Mouse (Mus musculus) spleen, postnatal 14 days (tissue): Measurements from ENCODE around the gene Tcf7l1.
A peak's percentile ranks its signal among the peaks of the same experiment; 100 is the strongest.

Experiments used
- DNase-seq, 2 experiments: peaks; one replicate each; pipeline ENCODE4 v3.0.0; 2021 to 2022; ENCODE audit warnings: low spot score in 2 of 2

Tcf7l1 gene

DNA sequence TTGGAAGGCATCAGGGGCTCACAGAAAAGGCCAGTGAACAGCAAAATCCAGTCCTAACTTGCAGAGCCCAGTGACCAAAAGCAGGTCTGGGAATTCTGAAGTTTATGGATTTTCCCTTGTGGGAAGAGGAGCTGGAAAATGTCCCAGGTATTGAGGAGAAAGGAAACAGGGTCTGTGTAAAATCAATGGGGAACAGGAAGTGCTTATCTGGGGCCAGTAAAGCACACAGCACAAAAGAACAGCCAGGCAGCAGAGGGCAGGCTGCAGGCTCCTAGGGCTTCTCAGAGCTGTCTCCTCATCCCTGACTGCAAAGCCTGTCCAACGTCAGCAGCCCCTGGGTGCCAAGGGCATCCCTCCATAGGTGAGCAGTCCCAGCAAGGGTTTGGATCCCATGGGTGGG, 126.1 kb downstream of the Tcf7l1 start:
- no peak for DNase-seq

DNA sequence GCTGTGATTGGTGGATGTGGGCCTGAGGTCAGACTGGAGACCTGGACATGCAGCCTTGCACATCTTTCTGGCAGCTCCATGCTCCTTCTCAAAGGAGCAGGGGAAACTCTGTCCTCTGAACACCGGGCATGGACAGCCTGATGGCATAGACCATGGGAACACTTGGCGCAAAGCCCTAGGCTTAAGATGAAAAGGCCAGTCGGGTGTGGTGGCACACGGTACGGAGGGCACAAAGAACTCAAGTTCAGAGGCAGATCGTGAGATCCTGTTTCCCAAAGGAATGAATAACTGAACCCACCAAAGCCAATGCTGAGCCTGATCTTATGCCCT, 128.7 kb downstream of the Tcf7l1 start:
- no peak for DNase-seq

DNA sequence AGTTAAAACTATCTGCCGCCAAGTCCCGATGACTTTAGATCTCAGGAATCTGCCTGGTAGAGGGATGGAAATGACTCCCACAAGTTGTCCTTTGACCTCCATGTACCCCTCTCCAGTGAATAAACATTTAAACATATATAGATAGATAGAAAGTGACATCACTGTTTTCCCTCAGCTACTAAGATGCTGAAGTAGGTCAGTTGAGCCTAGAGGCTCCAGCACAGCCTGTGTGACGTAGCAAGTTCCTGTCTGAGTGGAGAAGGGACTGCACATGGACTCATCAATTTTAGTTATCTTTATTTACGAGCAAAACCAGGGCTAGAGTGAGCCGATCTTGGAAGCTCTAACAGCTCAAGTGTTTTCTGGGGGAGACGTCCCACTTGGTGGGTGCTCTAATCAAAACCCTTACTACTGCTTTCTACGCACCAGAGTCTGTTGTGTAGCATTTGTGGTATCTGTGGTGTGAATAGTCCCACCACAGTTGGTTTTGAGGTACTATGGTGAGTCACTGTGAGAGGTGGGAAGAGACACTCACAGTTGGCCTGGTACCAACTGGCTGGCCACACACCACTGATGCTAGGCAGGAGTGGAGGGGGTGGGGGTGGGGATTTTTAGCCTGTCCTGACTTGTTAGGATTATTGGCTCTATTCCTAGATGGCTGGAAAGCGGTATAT, 129.2 kb downstream of the Tcf7l1 start:
- DNase-seq = no peak

DNA sequence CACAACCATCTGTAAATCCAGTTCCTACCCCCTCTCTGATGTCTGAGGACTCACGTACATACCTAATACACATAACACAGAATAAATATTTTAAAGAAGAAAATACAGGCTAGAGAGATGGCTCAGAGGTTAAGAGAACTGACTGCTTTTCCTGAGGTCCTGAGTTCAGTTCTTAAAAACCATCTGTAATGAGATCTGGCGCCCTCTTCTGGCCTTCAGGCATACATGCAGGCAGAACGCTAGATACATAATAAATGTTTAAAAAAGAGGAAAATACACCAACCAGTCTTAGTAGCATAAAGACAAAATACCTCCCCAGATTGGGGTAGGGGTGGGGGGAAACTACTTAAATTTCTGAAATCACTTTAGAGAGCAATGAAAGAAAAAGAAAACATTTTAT, 131.0 kb downstream of the Tcf7l1 start:
- DNase-seq = no peak

DNA sequence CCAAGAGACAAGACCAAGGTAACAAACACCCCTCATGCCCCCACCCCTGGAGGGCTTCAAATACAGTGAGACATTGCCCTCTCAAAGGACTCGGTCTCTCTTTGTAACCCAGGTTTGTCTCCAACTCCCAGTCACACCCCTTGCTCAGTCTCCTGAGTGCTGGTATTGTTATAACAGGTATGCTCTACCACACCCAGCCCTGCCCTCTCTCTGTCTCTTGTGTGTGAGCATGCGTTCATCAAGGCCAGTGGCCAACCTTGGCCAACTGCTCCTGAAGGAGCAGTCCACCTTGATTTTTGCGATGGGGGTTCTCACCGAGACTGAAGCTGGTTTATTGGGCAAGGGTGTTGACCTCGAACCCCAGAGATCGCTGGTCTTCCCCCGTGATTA, 133.0 kb downstream of the Tcf7l1 start:
- DNase-seq = no peak

DNA sequence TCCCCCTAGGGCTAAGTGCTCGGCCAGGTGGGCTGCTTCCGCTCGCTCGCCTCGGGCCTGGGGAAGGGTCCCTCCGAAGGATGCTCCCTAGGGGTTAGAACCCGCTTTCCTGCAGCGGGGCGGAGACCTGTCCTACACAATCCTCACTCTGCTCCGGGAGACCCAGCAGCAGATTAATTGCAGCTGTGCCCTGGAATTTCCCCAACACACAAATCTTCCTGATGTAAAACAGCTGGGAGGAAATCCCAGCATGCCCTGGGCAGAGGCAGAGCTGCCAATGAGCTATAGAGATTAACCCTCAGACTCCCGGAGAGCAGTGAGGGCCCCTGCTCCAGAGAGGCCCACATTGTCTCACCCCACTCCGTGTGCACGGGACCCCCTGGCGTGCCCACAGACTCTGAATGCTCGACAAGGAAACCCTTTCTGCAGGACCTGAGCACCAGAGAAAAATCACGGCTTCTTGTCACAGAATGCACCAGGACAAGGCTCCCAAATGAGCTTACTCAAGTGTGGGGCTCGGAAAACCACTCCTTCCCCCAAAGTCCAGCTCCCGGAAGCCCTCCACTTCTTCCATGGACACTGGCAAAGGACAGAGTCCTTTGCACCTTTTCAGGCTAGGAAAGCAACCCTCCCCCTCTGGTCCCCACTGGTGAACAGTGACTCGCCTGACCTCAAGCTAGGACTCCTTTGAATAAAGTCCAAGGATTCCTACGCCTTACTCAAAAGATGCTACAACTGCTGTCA, 133.6 kb downstream of the Tcf7l1 start:
- DNase-seq = peak in 1 of 2 experiments; percentile 14

DNA sequence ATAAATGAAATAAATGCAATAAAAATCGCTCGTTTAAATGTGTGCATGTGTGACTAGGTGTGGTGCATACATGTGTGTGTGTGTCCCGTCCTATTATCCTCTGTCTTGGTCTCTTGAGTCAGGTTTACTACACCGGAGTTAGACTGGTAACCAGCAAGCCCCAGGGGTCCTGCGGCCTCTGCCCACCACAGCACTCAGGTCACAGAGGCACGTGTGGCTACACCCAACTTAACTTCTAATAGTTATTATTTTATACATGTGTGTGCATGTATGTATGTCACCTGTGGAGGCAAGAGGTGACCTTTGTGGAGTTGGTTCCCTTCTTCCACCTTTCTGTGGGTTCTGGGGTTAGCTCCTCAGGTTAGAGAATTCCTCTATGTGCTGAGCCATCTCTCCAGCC, 134.7 kb downstream of the Tcf7l1 start:
- no peak for DNase-seq

DNA sequence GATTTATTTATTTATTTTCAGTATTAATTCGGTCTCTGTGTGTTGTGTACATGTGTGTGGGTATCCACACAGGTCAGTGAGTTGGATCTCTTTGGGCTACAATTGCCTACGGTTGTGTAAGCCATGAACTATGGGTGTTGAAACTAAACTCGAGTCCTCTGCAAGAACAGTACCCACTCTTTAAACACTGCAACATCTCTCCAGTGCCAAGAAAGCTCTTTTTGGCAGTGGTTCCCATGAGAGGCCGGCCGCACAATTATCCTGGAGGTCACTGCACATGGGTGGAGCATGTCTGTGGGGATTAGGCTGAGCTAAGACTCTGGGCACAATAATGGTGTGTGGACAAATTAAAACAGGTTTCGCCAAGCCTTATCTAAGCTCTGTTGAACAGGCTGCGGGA, 135.6 kb downstream of the Tcf7l1 start:
- no peak for DNase-seq

DNA sequence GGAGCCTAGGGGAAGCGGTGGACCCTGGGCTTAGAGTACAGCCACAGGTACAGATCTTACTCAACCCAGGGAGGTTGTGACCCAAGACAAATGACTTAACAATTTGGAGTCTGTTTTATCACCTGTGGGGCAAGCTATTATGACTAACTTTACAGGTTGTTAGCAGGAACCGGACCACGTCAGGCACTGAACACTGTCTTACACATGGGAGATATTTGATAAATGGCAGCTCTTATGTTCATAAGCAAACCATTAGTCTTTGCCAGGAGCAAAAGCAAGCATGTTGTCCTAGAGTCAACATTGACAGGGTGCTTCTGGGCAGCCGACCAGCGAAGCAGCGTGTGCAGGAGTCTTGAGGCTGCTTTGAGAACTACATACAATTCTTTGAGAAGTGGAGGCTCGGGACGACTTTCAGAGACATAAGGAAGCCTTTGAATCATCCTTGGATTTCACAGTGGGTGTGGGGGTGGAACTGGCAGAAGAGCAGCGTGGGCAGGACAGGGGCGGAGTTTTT, 138.7 kb downstream of the Tcf7l1 start:
- DNase-seq = no peak

DNA sequence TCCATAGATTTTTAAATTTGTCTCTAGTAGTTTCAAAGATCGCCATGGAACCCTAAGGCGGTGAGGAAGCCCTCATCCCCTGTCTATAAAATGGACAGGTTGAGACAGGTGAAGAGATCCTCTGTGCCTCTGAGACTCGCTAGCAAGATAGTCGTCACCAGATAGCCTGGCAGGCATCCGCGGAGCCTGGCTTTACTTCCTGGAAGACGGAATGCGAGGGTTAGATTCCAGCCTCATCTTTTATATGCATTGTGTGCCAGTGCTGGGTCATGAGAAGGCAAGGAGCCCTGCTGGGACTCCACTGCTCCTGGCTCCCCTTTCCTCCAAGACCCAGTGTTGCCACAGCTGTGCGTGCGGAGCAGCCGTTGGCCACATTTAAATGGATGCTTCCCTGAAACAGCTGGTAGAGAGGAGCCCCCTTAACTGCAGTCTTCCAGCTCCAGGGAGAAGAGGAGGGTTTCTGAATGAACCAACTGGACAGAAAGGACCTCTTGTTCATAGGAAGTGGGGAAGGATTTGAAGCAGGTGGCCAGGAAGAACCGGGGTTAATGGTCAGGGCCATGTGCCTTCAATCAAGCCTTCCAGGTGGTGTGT, 141.0 kb downstream of the Tcf7l1 start:
- DNase-seq = no peak

DNA sequence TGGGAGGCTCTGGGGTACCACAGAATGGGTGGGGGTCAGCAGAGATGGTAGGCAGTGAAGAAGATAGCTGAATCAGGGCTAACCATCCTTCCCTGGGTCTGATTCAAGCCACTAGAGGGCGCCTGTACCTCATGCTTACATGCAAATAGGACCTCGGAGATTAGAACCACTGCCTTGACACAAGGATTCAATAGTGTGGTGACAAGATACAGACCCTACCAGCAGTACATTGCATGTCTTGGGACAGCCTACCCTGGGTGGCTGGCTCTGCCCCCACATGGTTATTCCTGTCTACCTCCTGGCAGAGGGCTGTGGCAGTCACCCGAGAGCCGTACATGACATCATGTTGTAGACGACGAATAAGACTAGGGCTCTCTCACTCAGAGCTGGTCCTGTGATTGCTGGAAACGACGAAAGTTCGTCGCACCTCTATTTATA, 141.7 kb downstream of the Tcf7l1 start:
- DNase-seq = peak in 1 of 2 experiments; percentile 51

DNA sequence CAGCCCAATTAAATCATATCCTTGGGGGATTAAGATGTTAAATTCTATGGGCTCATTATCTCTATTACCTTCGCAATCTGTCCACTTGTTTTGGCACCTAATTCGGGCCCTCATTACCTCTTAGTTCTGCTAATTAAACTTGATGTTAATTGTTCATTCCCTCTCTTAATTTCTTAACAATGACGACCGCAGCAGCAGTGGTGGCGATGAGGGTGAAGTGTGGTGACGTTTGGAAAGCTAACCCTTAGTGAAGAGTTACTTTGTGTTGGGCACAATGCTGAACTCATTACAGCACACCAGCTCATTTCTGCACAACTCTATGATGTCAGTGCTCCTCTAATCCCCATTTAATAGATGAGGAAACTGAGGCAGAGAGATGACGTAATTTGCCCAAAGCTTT, 143.7 kb downstream of the Tcf7l1 start:
- DNase-seq = no peak

DNA sequence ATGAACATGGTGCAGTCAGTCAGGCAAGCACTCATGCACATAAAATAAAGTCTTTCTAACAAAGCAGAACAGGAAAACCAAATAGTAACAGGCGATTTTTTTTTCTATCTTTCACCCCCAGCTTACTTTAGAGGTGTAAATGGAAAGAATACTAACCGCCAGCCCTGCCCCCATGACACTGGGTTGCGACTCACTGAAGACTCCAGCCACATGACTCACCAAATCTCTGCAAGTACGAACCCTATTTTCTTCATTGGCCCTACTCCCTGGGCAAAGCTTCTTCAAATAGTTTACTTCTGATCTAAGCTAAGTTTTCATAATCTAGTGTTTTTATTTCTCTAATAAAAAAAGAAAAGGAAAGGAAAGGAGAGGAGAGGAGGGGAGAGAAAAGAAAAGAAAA, 144.5 kb downstream of the Tcf7l1 start:
- no peak for DNase-seq

DNA sequence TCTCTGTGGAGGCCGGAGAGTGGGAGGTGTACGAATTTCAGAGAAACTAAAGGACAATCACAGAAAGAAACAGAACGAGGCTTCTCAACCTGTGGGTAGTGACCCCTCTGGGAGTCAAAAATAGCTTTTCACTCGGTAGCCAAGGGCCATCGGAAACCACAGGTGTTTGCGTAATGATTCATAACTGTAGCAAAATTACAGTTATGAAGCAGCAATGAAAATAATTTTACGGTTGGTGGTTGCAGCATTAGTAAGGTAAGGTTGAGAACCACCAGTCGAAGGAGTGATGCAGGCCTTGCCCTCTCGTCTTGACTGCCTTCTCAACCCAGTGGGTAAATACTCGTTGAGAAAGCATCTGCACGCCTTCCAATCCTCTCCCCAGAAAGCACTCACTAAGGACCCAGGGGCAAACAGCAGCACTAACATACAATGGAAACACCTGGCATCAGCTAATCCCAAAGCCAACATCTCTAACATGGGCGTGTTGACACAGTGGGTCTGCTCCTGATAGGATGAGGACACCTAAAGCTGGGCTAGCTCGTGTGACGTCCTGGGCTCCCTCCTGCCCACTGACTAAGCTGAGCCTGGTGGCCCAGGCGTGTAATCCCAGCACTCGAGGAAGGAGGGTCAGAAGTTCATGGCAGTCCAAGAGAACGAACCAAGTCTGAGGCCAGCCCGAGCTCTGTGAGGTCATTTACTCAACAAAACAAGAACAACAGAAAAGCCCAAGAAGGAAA, 147.7 kb downstream of the Tcf7l1 start:
- no peak for DNase-seq

DNA sequence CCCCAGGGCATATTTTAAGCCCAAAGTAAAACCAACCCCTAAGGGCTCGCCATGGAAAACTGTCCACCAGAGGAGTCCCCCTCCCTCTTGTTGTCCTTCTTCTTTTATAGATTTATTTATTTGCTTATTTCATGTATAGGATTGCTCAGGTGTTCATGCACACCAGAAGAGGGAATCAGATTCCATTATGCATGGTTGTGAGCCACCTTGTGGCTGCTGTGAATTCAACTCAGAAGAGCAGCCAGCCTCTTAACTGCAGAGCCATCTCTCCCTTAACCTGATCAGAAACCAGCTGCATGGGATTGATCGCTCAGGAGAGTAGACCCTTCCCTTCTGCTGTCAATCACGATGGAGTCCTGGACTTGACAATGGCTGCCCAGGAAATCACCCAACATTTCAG, 152.1 kb downstream of the Tcf7l1 start:
- no peak for DNase-seq

DNA sequence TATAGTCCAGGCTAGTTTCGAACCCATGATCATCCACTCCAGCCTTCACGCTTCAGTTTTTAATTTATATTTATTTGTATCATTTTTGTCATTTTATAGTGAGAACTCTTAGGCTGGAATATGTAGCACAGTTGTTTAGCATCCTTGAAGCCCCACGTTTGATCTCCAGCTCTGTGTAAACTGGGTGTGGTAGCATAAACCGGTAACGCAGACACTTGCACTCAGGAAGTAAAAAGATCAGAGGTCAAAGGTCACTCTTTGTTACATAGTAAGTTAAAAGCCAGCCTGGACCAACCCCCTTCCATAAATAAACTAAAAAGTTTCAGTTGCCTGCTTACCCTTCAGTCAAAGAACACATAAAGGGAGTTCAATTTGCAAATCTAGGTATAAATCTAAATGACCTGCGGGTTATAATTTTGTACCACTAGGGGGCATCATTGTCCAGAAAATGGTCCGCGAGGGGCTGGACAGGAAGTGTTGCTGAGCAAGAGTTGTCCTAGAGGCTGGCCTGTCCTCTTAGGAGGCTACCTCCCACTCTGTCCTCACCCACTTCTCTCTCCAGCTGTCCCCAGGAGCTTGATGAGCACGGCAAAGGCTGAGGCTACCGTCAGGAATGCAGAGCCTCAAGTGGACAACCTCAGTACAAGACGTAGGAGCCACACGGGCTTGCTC, 153.2 kb downstream of the Tcf7l1 start:
- DNase-seq = peak in 1 of 2 experiments; percentile 16

DNA sequence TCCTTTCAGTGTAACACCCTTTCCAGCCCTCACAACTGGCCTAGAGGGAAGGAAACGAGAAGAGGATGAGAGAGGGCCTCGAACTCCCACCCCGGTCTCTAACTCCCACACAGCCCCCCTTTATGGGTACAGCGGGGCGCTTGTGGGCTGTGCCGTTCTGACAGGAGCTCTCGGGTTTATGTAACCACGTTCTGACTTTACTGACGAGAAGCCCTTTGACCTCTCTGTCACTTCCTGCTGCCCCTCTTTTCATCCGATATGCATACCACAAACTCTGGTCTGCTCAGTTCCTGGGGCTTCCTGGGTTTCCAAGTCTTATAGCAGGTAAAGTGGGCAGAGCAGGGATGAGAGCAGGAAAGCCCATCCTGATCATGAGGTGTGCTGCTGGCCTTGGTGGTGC, 154.7 kb downstream of the Tcf7l1 start:
- DNase-seq = no peak

DNA sequence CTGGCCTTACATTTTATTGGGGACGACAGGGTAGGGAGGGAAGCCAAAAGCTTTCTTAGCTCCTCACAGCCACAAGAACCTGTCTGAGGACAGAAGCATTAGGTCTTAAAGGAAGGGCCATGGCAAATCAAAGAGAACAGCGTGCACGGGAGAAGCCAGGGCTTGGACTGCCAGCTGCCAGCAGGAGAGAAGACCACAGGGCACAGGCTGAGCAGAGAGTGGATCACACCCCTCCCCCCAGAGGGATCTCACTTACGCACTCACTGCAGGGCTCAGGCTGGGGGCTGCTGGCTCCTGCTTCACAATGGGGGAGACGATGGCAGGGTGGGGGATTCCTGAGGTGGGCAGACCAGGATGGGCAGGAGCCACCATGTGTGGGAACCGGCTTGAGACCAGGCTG, 157.4 kb downstream of the Tcf7l1 start:
- DNase-seq = no peak

DNA sequence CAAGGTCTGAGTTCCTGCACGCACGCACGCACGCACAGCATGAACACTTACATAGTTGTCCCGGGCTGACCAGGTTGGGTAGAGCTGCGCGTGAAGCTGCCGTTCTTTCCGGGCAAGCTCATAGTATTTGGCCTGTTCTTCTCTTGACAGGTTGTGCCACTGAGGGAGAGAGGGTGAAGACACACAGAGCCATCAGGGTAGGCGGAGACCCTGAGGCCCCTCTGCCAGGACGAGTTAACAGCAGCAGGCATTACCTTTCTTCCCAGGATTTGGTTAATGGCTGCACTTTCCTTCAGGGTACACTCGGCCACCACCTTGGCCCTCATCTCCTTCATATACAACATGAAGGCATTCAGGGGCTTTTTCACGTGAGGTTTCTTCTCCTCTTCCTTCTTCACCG, 158.1 kb downstream of the Tcf7l1 start:
- no peak for DNase-seq

DNA sequence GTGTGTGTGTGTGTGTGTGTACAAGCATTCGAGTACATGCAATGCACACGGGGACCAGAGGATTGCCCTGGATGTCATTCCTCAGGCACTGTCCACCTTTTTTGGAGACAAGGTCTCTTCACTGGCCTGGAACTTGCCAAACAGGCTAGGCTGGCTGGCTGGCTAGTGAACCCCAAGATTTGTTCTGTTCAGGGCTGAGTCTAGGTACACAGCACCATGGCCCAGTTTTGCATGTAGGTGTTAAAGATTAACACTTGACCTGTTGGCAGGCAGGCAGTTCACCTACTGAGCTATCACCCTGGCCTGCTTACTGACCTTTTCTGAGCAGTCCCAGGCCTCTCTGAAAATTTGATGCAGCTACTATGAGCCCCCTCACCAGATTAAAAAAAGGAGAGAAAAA, 158.7 kb downstream of the Tcf7l1 start:
- DNase-seq = no peak

DNA sequence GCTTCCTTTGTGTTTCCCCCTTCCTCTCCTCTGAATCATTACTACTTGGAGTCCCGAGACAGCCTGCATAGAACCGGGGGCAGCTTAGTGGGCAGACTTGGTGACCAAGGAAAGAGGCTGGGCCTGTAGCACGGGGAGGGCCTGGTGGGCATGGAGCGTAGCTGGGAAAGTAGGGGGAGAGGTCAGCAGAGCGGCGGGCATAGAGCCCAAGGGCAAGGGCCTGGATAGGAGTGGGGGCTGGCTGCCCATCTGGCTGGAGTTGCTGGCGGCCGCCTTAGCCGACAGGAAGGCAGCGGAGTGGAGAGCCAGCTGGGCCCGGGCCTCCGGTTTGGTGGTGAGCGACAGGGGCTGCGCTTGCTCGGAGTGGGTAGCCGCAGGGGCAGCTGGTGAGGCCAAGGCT, 161.8 kb downstream of the Tcf7l1 start:
- DNase-seq = no peak

DNA sequence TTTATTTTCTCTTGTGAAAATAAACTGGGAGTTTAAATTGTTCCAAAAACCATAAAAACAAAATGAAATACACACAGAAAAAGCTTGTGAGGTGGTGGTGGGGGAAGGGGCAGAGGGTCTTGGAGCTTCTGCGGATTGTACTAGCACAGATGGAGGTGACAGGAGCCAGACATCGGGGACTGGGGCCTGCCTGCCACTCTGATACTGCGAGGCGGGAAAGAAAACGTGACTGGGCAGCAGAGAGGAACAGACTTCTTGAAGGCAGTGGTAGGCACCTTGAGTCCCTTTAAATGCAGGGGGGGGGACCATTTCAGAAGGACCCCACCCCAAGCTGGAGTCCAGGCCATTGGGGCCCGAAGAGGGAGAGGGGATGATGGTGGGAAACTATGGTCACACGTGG, 162.7 kb downstream of the Tcf7l1 start:
- DNase-seq = no peak
